Mouse (Mus musculus) limb, embryonic 13.5 days (tissue): Measurements from ENCODE around the gene C1qtnf5. TPM values are rescaled to one million over a fixed set of nuclear protein-coding genes. Genes with fewer than 3 reads are reported as not detected.

Experiments
- ATAC-seq: fragments of 200-750 bp; cut with Nextera tagmentation; 2 replicates; pipeline ENCODE4 v1.8.0; 2017; ENCODE audit warnings: low read depth, moderate number of reproducible peaks, moderate TSS enrichment; ENCODE audit not compliant: low FRiP score
- H3K27ac ChIP-seq: fragments of 300-500 bp; sonication (generic); 2 replicates; pipeline ENCODE4 v1.5.1; 2015; ENCODE audit warnings: inconsistent platforms, mild to moderate bottlenecking, moderate library complexity
- H3K27me3 ChIP-seq: fragments of 300-500 bp; sonication (generic); 2 replicates; pipeline ENCODE4 v1.6.1; 2015; ENCODE audit warnings: mild to moderate bottlenecking, inconsistent platforms
- H3K36me3 ChIP-seq: fragments of 300-500 bp; sonication (generic); 2 replicates; pipeline ENCODE4 v1.6.1; 2015; ENCODE audit warnings: inconsistent platforms, mild to moderate bottlenecking, moderate library complexity
- H3K4me1 ChIP-seq: fragments of 300-500 bp; sonication (generic); 2 replicates; pipeline ENCODE4 v1.6.1; 2015; ENCODE audit warnings: inconsistent platforms
- H3K4me2 ChIP-seq: fragments of 300-500 bp; sonication (generic); replicated peaks from 2 replicates; pipeline ENCODE4 v1.6.1; 2015; ENCODE audit warnings: inconsistent platforms, mild to moderate bottlenecking, moderate library complexity
- H3K4me3 ChIP-seq: fragments of 300-500 bp; sonication (generic); 2 replicates; pipeline ENCODE4 v1.5.1; 2015; ENCODE audit warnings: moderate library complexity, mild to moderate bottlenecking, inconsistent platforms
- H3K9ac ChIP-seq: fragments of 300-500 bp; sonication (generic); 2 replicates; pipeline ENCODE4 v1.6.1; 2015; ENCODE audit warnings: mild to moderate bottlenecking, inconsistent platforms
- H3K9me3 ChIP-seq: fragments of 300-500 bp; sonication (generic); 2 replicates; pipeline ENCODE4 v1.6.1; 2016; ENCODE audit warnings: inconsistent platforms
- WGBS: fragments of 180-500 bp; shearing (Covaris S2); methylation state at CpG from one replicate; pipeline ENCODE4 v1.1.7; 2015; 5-methylcytosine and 5-hydroxymethylcytosine counted together
- polyA plus RNA-seq: library from polyadenylated mRNA; unstranded; fragments of >200 nt; fragmentation: Nextera tagmentation; extraction: Ambion mirVana; gene quantifications from 2 replicates; pipeline ENCODE4 v1.2.1, GENCODE M21; 2015

The C1qtnf5 gene
- polyA plus RNA-seq, 1 experiment from 2014 or later: 3.4 TPM

- 86% methylated on average over 5 of the region's 5 CpGs for WGBS
- peaks cover 67% of the 10 kb centered on the region for H3K4me1 ChIP-seq
Observed at GRCm38 (mm10) chr9:44082266-44082665, 24.8 kb upstream of the C1qtnf5 start.

GRCm38 (mm10) chr9:44083392-44084121 lies 23.5 kb upstream of the C1qtnf5 start:
- Histone ChIP-seq H3K27me3 (peaks cover 52% of the 10 kb centered on the region), H3K36me3 (no peaks in the 10 kb centered on the region), H3K4me3 (peak overlapping the region; percentile 64), H3K4me1 (peaks cover 76% of the 10 kb centered on the region), H3K27ac (no peak overlapping the region), H3K9ac (0 out of 2 replicates have a peak overlapping the region, but pooled peaks have one; percentile 4), H3K4me2 (peak overlapping the region; percentile 98), H3K9me3 (no peaks in the 10 kb centered on the region)
- WGBS: 11% methylated on average over 23 of the region's 23 CpGs
- ATAC-seq: no peak

More at GRCm38 (mm10) chr9:44082266-44082665, 24.8 kb upstream of the C1qtnf5 start:
- no peak overlapping the region for H3K9ac ChIP-seq
- no peak overlapping the region for H3K4me2 ChIP-seq
- no peak for ATAC-seq
- H3K36me3 ChIP-seq: no peaks in the 10 kb centered on the region
- H3K4me3 ChIP-seq: no peak overlapping the region
- H3K27me3 ChIP-seq: peaks cover 42% of the 10 kb centered on the region
- H3K9me3 ChIP-seq: no peaks in the 10 kb centered on the region
- no peak overlapping the region for H3K27ac ChIP-seq

GRCm38 (mm10) chr9:44084236-44084635 lies 22.8 kb upstream of the C1qtnf5 start:
- H3K27ac ChIP-seq: no peak overlapping the region
- no peak for ATAC-seq
- 1% methylated on average over 14 of the region's 14 CpGs for WGBS
- H3K4me2 ChIP-seq: peak overlapping the region; percentile 98
- no peaks in the 10 kb centered on the region for H3K9me3 ChIP-seq
- H3K4me1 ChIP-seq: peaks cover 72% of the 10 kb centered on the region
- H3K9ac ChIP-seq: peak overlapping the region; percentile 75; the same call in 1 of the 2 replicates
- peak overlapping the region; percentile 64 for H3K4me3 ChIP-seq
- no peaks in the 10 kb centered on the region for H3K36me3 ChIP-seq
- H3K27me3 ChIP-seq: peaks cover 52% of the 10 kb centered on the region

- Histone ChIP-seq H3K9ac (peak overlapping the region; percentile 75), H3K9me3 (no peaks in the 10 kb centered on the region), H3K4me1 (peaks cover 73% of the 10 kb centered on the region), H3K27ac (no peak overlapping the region), H3K36me3 (no peaks in the 10 kb centered on the region), H3K27me3 (peaks cover 52% of the 10 kb centered on the region), H3K4me3 (peak overlapping the region; percentile 64), H3K4me2 (peak overlapping the region; percentile 98)
- ATAC-seq: peak; percentile 71
- under 1% methylated on average over 61 of the region's 62 CpGs for WGBS
Observed at GRCm38 (mm10) chr9:44084659-44085229, 22.3 kb upstream of the C1qtnf5 start.

- H3K27me3 ChIP-seq: peaks cover 52% of the 10 kb centered on the region
- ATAC-seq: no peak
- H3K9me3 ChIP-seq: no peaks in the 10 kb centered on the region
- 3% methylated on average over 10 of the region's 10 CpGs for WGBS
- H3K27ac ChIP-seq: no peak overlapping the region
- peaks cover 5% of the 10 kb centered on the region; the same call in 1 of the 2 replicates for H3K36me3 ChIP-seq
- H3K9ac ChIP-seq: peak overlapping the region; percentile 75
- peak overlapping the region; percentile 64 for H3K4me3 ChIP-seq
- H3K4me2 ChIP-seq: peak overlapping the region; percentile 98
- peaks cover 72% of the 10 kb centered on the region for H3K4me1 ChIP-seq
Observed at GRCm38 (mm10) chr9:44085276-44085675, 21.8 kb upstream of the C1qtnf5 start.

GRCm38 (mm10) chr9:44085741-44086665 lies 21.0 kb upstream of the C1qtnf5 start:
- Histone ChIP-seq H3K9me3 (no peaks in the 10 kb centered on the region), H3K36me3 (peaks cover 6% of the 10 kb centered on the region), H3K27me3 (peaks cover 52% of the 10 kb centered on the region), H3K9ac (no peak overlapping the region; the same call in 1 of the 2 replicates), H3K4me1 (peaks cover 65% of the 10 kb centered on the region), H3K4me3 (peak overlapping the region; percentile 64), H3K27ac (no peak overlapping the region), H3K4me2 (peak overlapping the region; percentile 98)
- no peak for ATAC-seq
- WGBS: 71% methylated on average over 15 of the region's 15 CpGs

- WGBS: 37% methylated on average over 10 of the region's 10 CpGs
- Histone ChIP-seq H3K4me3 (no peak overlapping the region), H3K9me3 (no peaks in the 10 kb centered on the region), H3K4me1 (peaks cover 55% of the 10 kb centered on the region), H3K9ac (no peak overlapping the region), H3K27me3 (peaks cover 52% of the 10 kb centered on the region), H3K36me3 (peaks cover 15% of the 10 kb centered on the region), H3K4me2 (peak overlapping the region; percentile 35), H3K27ac (no peak overlapping the region)
- no peak for ATAC-seq
Observed at GRCm38 (mm10) chr9:44086960-44087359, 20.1 kb upstream of the C1qtnf5 start.

GRCm38 (mm10) chr9:44087761-44088455 lies 19.1 kb upstream of the C1qtnf5 start:
- H3K9me3 ChIP-seq: no peaks in the 10 kb centered on the region
- no peak overlapping the region for H3K4me3 ChIP-seq
- peaks cover 23% of the 10 kb centered on the region for H3K36me3 ChIP-seq
- peak; percentile 54; the same call in 1 of the 2 replicates for ATAC-seq
- H3K9ac ChIP-seq: 0 out of 2 replicates have a peak overlapping the region, but pooled peaks have one; percentile 31
- 4% methylated on average over 15 of the region's 15 CpGs for WGBS
- no peak overlapping the region for H3K27ac ChIP-seq
- peaks cover 53% of the 10 kb centered on the region for H3K4me1 ChIP-seq
- peaks cover 45% of the 10 kb centered on the region for H3K27me3 ChIP-seq
- peak overlapping the region; percentile 35 for H3K4me2 ChIP-seq

GRCm38 (mm10) chr9:44088877-44089608 lies 18.0 kb upstream of the C1qtnf5 start:
- no peak overlapping the region for H3K27ac ChIP-seq
- no peak overlapping the region for H3K9ac ChIP-seq
- peaks cover 46% of the 10 kb centered on the region for H3K4me1 ChIP-seq
- ATAC-seq: no peak
- H3K4me3 ChIP-seq: no peak overlapping the region
- peaks cover 30% of the 10 kb centered on the region for H3K36me3 ChIP-seq
- peaks cover 34% of the 10 kb centered on the region for H3K27me3 ChIP-seq
- H3K9me3 ChIP-seq: no peaks in the 10 kb centered on the region
- H3K4me2 ChIP-seq: no peak overlapping the region
- 60% methylated on average over 12 of the region's 12 CpGs for WGBS

- Histone ChIP-seq H3K9ac (no peak overlapping the region), H3K27me3 (no peaks in the 10 kb centered on the region), H3K4me3 (no peak overlapping the region), H3K4me2 (no peak overlapping the region), H3K4me1 (peaks cover 10% of the 10 kb centered on the region; the same call in 1 of the 2 replicates), H3K27ac (no peak overlapping the region), H3K9me3 (no peaks in the 10 kb centered on the region), H3K36me3 (peaks cover 30% of the 10 kb centered on the region)
- peak; percentile 61 for ATAC-seq
- 36% methylated on average over 24 of the region's 24 CpGs for WGBS
Observed at GRCm38 (mm10) chr9:44093612-44094503, 13.2 kb upstream of the C1qtnf5 start.
